Mouse (Mus musculus) limb, embryonic 14.5 days (tissue): ENCODE measurements around the gene Med13l. TPM values are rescaled to one million over a fixed set of nuclear protein-coding genes. Genes with fewer than 3 reads are reported as not detected.

Source experiments
- ATAC-seq: fragments of 200-750 bp; cut with Nextera tagmentation; 2 replicates; pipeline ENCODE4 v1.8.0; 2017; ENCODE audit warnings: low read depth, moderate number of reproducible peaks, moderate TSS enrichment; ENCODE audit not compliant: low FRiP score
- DNase-seq: peaks from one replicate; pipeline ENCODE4 v3.0.0-alpha.2; 2015; ENCODE audit warnings: low spot score
- H3K27ac ChIP-seq: fragments of 300-500 bp; sonication (generic); replicated peaks from 2 replicates; pipeline ENCODE4 v1.5.1; 2014; ENCODE audit warnings: low read depth, mild to moderate bottlenecking, low read length, moderate library complexity, mixed read lengths
- H3K27me3 ChIP-seq: fragments of 300-500 bp; sonication (generic); 2 replicates; pipeline ENCODE4 v1.6.1; 2014; ENCODE audit warnings: low read length, mixed read lengths; ENCODE audit not compliant: control insufficient read depth, insufficient read depth
- H3K36me3 ChIP-seq: fragments of 300-500 bp; sonication (generic); 2 replicates; pipeline ENCODE4 v1.6.1; 2014; ENCODE audit warnings: mild to moderate bottlenecking, low read length, moderate library complexity, mixed read lengths; ENCODE audit not compliant: control insufficient read depth, insufficient read depth
- H3K4me1 ChIP-seq: fragments of 300-500 bp; sonication (generic); 2 replicates; pipeline ENCODE4 v1.6.1; 2014; ENCODE audit warnings: antibody characterized with exemption, low read length, mixed read lengths; ENCODE audit not compliant: control insufficient read depth, insufficient read depth
- H3K4me2 ChIP-seq: fragments of 300-500 bp; sonication (generic); replicated peaks from 2 replicates; pipeline ENCODE4 v1.6.1; 2014; ENCODE audit warnings: low read depth, mild to moderate bottlenecking, low read length, moderate library complexity; ENCODE audit not compliant: severe bottlenecking
- H3K4me3 ChIP-seq: fragments of 300-500 bp; sonication (generic); replicated peaks from 2 replicates; pipeline ENCODE4 v1.5.1; 2014; ENCODE audit warnings: low read length
- H3K9ac ChIP-seq: fragments of 300-500 bp; sonication (generic); 2 replicates; pipeline ENCODE4 v1.6.1; 2014; ENCODE audit warnings: mild to moderate bottlenecking, low read depth, low read length, moderate library complexity; ENCODE audit not compliant: severe bottlenecking
- H3K9me3 ChIP-seq: fragments of 300-500 bp; sonication (generic); 2 replicates; pipeline ENCODE4 v1.6.1; 2016; ENCODE audit warnings: low read length; ENCODE audit not compliant: control insufficient read depth
- POLR2A ChIP-seq: fragments of 200-500 bp; IDR thresholded peaks from 2 replicates; pipeline ENCODE4 v1.8.0; 2012; ENCODE audit warnings: inconsistent platforms, mild to moderate bottlenecking, moderate library complexity, borderline replicate concordance; ENCODE audit not compliant: insufficient read depth, insufficient read length; ENCODE audit errors: extremely low read depth
- WGBS: fragments of 180-500 bp; shearing (Covaris S2); extraction: QIAGEN DNeasy Blood & Tissue Kit; methylation state at CpG from one replicate; pipeline ENCODE4 v1.1.7; 2014; 5-methylcytosine and 5-hydroxymethylcytosine counted together
- polyA plus RNA-seq, 2 experiments: library from polyadenylated mRNA; depleted of rRNA in 1 of 2; stranded (reverse) in 1 of 2; unstranded in 1 of 2; fragments of >200 nt; fragmentation: Nextera tagmentation in 1 of 2; extraction: Ambion mirVana in 1 of 2; gene quantifications; 2 replicates each; pipeline versions ENCODE4 v1.2.1 to v1.2.3; 2012 to 2014

The Med13l gene
- polyA plus RNA-seq, 2 experiments: 17.8 to 19.8 TPM

DNA sequence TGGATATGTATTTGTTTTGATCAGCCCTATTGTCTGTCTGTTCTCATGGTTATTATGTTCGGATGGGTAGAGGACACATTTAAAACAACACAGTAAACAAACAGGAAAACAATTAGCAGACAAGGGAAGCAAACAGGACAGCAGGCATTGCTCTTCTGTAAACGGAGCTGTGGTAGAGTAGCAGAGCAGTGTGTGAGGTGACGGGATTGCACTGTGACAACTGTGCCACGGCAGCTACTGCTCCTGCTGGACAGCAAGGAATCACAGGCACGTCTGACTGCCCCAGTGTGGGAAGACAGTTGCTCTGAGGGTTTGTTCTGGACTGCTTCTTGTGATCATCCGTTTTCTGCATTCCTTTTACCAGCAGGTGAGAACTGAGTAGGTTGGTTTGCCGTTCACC lies 94.9 kb downstream of the Med13l start:
- H3K4me1 ChIP-seq: peaks cover 17% of the 10 kb centered on the region; the same call in 1 of the 2 replicates
- no peak for TF ChIP-seq POLR2A

DNA sequence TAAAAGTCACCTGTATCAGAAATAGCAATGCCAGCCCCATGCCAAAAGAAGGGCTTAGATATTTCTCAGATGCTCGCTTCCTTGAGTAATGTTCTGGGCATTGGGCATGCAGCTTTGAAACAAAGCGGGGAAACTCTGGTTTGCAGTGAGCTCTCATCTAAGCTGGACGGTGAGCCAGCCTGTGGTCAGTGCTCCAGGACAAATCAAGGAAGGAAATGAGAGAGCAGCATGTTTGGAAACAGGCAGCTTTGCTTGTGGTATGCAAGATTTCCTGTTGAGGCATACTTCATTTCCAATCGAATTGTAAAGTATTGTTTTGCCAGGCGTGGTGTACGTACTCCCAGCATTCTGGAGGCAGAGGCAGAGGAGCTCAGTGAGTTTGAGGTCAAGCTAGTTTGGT lies 95.5 kb downstream of the Med13l start:
- Histone ChIP-seq H3K9ac (no peak overlapping the region), H3K27me3 (no peaks in the 10 kb centered on the region), H3K36me3 (no peaks in the 10 kb centered on the region), H3K9me3 (no peaks in the 10 kb centered on the region), H3K27ac (no peak overlapping the region), H3K4me1 (peaks cover 14% of the 10 kb centered on the region; the same call in 1 of the 2 replicates), H3K4me2 (no peak overlapping the region), H3K4me3 (no peak overlapping the region)
- 77% methylated on average over 6 of the region's 6 CpGs for WGBS
- no peak for TF ChIP-seq POLR2A
- no peak for DNase-seq
- no peak for ATAC-seq

More for the DNA sequence above, 94.9 kb downstream of the Med13l start:
- DNase-seq (no peak), ATAC-seq (no peak)
- Histone ChIP-seq H3K36me3 (no peaks in the 10 kb centered on the region), H3K4me2 (no peak overlapping the region), H3K9me3 (no peaks in the 10 kb centered on the region), H3K4me3 (no peak overlapping the region), H3K27me3 (no peaks in the 10 kb centered on the region), H3K27ac (no peak overlapping the region), H3K9ac (no peak overlapping the region)
- WGBS: 60% methylated on average over 7 of the region's 7 CpGs

GRCm38 (mm10) chr5:118658256-118658837 lies 97.9 kb downstream of the Med13l start:
- ATAC-seq: no peak

DNA sequence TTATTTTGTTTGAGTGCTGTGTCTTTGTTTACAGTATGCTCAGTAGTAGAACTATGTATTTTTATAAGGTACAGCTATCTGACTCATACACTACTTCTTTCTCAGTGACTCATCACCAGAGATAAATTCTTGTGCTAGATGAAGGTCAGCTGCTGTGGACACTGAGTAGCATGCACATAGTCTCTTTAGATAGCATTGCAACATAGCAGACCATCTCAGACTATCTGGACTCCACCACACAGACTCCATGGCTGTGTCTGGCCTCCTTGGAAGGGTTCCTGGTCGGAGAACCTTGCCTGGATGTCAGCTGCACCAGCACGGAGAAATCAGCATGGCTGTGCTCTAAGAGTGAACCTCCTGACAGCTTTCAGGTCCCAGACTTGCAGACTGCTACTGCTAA lies 99.2 kb downstream of the Med13l start:
- 81% methylated on average over 2 of the region's 2 CpGs for WGBS
- ATAC-seq: no peak
- TF ChIP-seq POLR2A: no peak
- DNase-seq: no peak
- Histone ChIP-seq H3K9me3 (no peaks in the 10 kb centered on the region), H3K27ac (no peak overlapping the region), H3K4me2 (no peak overlapping the region), H3K36me3 (no peaks in the 10 kb centered on the region), H3K4me3 (no peak overlapping the region), H3K27me3 (no peaks in the 10 kb centered on the region), H3K4me1 (no peaks in the 10 kb centered on the region), H3K9ac (no peak overlapping the region)

More at GRCm38 (mm10) chr5:118658256-118658837, 97.9 kb downstream of the Med13l start:
- Histone ChIP-seq H3K4me2 (no peak overlapping the region), H3K9me3 (no peaks in the 10 kb centered on the region), H3K9ac (no peak overlapping the region), H3K4me1 (no peaks in the 10 kb centered on the region), H3K27me3 (no peaks in the 10 kb centered on the region), H3K27ac (no peak overlapping the region), H3K4me3 (no peak overlapping the region), H3K36me3 (no peaks in the 10 kb centered on the region)
- DNase-seq: no peak
- 87% methylated on average over 7 of the region's 7 CpGs for WGBS
- no peak for TF ChIP-seq POLR2A

- no peak for TF ChIP-seq POLR2A
- no peak overlapping the region for H3K9ac ChIP-seq
- H3K4me1 ChIP-seq: peaks cover 4% of the 10 kb centered on the region; the same call in 1 of the 2 replicates
- H3K4me2 ChIP-seq: no peak overlapping the region
- WGBS: 72% methylated on average over 5 of the region's 5 CpGs
- H3K9me3 ChIP-seq: no peaks in the 10 kb centered on the region
- no peak overlapping the region for H3K27ac ChIP-seq
- DNase-seq: no peak
- H3K27me3 ChIP-seq: no peaks in the 10 kb centered on the region
- H3K36me3 ChIP-seq: peaks cover 6% of the 10 kb centered on the region; the same call in 1 of the 2 replicates
- no peak for ATAC-seq
- no peak overlapping the region for H3K4me3 ChIP-seq
Measured at GRCm38 (mm10) chr5:118661751-118662150, 101.3 kb downstream of the Med13l start.
